Mouse (Mus musculus) gastrocnemius, postnatal 25 days (tissue): ENCODE measurements around the gene Klhl35. TPM values are rescaled to one million over a fixed set of nuclear protein-coding genes. Genes with fewer than 3 reads are reported as not detected.
"Not testable (repeated sequence)": the region's sequence is repeated elsewhere in the genome, so short reads cannot be mapped to it uniquely, and the experiment has no call there.

Experiments used
- DNase-seq: peaks from one replicate; pipeline ENCODE4 v3.0.0; 2022
- total RNA-seq, 2 experiments: library from RNA; stranded (reverse); gene quantifications; 1 replicate in 1 of 2; 2 replicates in 1 of 2; pipeline ENCODE4 v1.2.3; 2021

Klhl35 gene
- total RNA-seq, 2 experiments from 2014 or later: not detected

GRCm38 (mm10) chr7:99500655-99501054 lies 34.9 kb downstream of the Klhl35 start:
- DNase-seq: no peak

GRCm38 (mm10) chr7:99501148-99501547 lies 35.3 kb downstream of the Klhl35 start:
- DNase-seq: no peak

- DNase-seq: no peak
Measured at GRCm38 (mm10) chr7:99504556-99504955, 38.8 kb downstream of the Klhl35 start.

GRCm38 (mm10) chr7:99508187-99508586 lies 42.4 kb downstream of the Klhl35 start:
- not testable (repeated sequence) for DNase-seq

GRCm38 (mm10) chr7:99510087-99510501 lies 44.3 kb downstream of the Klhl35 start:
- peak; percentile 37 for DNase-seq

- DNase-seq: no peak
Measured at GRCm38 (mm10) chr7:99516092-99516813, 50.4 kb downstream of the Klhl35 start.

- DNase-seq: no peak
Measured at GRCm38 (mm10) chr7:99516814-99517157, 51.0 kb downstream of the Klhl35 start.

GRCm38 (mm10) chr7:99518954-99519644 lies 53.3 kb downstream of the Klhl35 start:
- DNase-seq: no peak

GRCm38 (mm10) chr7:99523121-99523520 lies 57.3 kb downstream of the Klhl35 start:
- no peak for DNase-seq

Other genes with a start within 250 kb of the Klhl35 start
- not detected for gene Mogat2, start 227.4 kb upstream of the Klhl35 start, total RNA-seq
- gene Map6, start 198.6 kb upstream of the Klhl35 start, total RNA-seq: 1 to 10 TPM; 3.1 to 3.4 TPM
- 100 to 1,000 TPM; 123 to 166 TPM for gene Serpinh1, start 112.8 kb upstream of the Klhl35 start, total RNA-seq
- 1 to 10 TPM; 2.6 to 3.0 TPM for gene Gdpd5, start 84.6 kb upstream of the Klhl35 start, total RNA-seq
- gene Rps3, start 17.7 kb downstream of the Klhl35 start, total RNA-seq: 100 to 1,000 TPM; 239 to 240 TPM
- gene Arrb1, start 69.5 kb downstream of the Klhl35 start, total RNA-seq: 10 to 100 TPM; 12.4 to 15.6 TPM
- 10 to 100 TPM; 42.5 to 46.1 TPM for gene Tpbgl, start 161.1 kb downstream of the Klhl35 start, total RNA-seq
- 1 to 10 TPM; 3.9 to 4.7 TPM for gene Slco2b1, start 245.3 kb downstream of the Klhl35 start, total RNA-seq